Mouse (Mus musculus): ENCODE measurements around the gene Magi1. TPM values are rescaled to one million over a fixed set of nuclear protein-coding genes. Genes with fewer than 3 reads are reported as not detected.

The Magi1 gene
- total and polyA plus RNA-seq, 2 experiments from 2014 or later, result 23.0 to 36.9 TPM

- H3K4me2 ChIP-seq (ENCODE audit: low read depth, low read length), result no peak overlapping the region
- no peaks in the 10 kb centered on the region for H3K36me3 ChIP-seq (ENCODE audit: insufficient read depth, low read length)
- H3K27ac ChIP-seq, result no peak overlapping the region
- H3K4me3 ChIP-seq (ENCODE audit: low read length), result no peak overlapping the region
- peaks cover 5% of the 10 kb centered on the region; the same call in 1 of the 2 replicates for H3K4me1 ChIP-seq (ENCODE audit: insufficient read depth, low read length)
- 57% methylated on average over 9 of the region's 9 CpGs for WGBS
- ATAC-seq (no peak), DNase-seq (ENCODE audit: low spot score) (peak; percentile 68)
- no peaks in the 10 kb centered on the region for H3K9me3 ChIP-seq (ENCODE audit: low read length)
- no peaks in the 10 kb centered on the region for H3K27me3 ChIP-seq (ENCODE audit: insufficient read depth, low read length)
- H3K9ac ChIP-seq (replicated peaks; ENCODE audit: low read length), result no peak overlapping the region
- TF ChIP-seq CTCF (IDR thresholded peaks at IDR 0.05; ENCODE audit: low read depth), result peak; percentile 77
Observed at GRCm38 (mm10) chr6:93985111-93985510, 298.6 kb downstream of the Magi1 start.

DNA sequence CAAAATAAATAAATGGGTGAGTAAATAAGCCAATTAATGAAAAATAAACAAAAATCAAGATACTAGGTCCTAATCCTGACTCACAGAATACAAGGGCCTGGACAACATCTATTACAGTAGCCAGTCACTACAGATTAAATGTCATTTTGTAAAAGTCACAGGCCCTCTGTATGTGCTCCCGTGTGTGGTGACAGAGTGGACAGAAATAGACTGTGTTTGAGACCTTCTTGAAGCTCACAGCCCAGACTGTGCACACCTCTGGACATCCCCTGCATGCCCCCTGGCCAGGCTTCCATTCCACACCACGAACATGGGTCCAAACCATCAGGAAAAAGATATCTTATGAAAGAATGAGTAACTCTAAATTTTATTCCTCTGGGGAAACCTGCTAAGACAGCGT is 300.2 kb downstream of the Magi1 start:
- peaks cover 5% of the 10 kb centered on the region; the same call in 1 of the 2 replicates for H3K4me1 ChIP-seq (ENCODE audit: insufficient read depth, low read length)
- no peak overlapping the region for H3K4me3 ChIP-seq (ENCODE audit: low read length)
- ATAC-seq (no peak), DNase-seq (ENCODE audit: low spot score) (no peak)
- 90% methylated on average over 3 of the region's 3 CpGs for WGBS
- no peak for TF ChIP-seq CTCF (IDR thresholded peaks at IDR 0.05; ENCODE audit: low read depth)
- no peaks in the 10 kb centered on the region for H3K9me3 ChIP-seq (ENCODE audit: low read length)
- H3K9ac ChIP-seq (replicated peaks; ENCODE audit: low read length), result no peak overlapping the region
- H3K27ac ChIP-seq, result no peak overlapping the region
- no peaks in the 10 kb centered on the region for H3K27me3 ChIP-seq (ENCODE audit: insufficient read depth, low read length)
- H3K4me2 ChIP-seq (ENCODE audit: low read depth, low read length), result no peak overlapping the region
- H3K36me3 ChIP-seq (ENCODE audit: insufficient read depth, low read length), result no peaks in the 10 kb centered on the region

DNA sequence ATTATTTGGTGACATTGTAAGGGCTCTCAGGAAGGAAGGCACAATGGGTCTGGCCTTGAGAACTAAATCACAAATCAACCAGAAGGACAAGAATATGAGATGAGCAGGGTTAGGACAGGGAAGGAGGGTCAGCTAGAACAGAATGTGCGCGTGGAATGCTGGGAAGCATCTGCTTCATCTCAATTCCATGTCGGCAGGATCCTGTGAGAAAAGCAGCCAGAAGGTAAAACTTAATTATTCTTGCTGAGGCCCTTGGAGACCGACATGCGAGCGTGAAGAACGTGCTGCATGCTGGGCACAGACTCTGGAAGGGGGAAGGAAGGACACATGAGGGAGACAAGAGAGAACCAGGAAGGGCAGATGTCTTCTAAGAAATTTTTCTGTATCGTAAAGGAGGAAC is 302.5 kb downstream of the Magi1 start:
- no peak for TF ChIP-seq CTCF (IDR thresholded peaks at IDR 0.05; ENCODE audit: low read depth)
- H3K36me3 ChIP-seq (ENCODE audit: insufficient read depth, low read length), result no peaks in the 10 kb centered on the region
- ATAC-seq (no peak), DNase-seq (ENCODE audit: low spot score) (peak; percentile 16)
- no peak overlapping the region for H3K9ac ChIP-seq (replicated peaks; ENCODE audit: low read length)
- H3K4me3 ChIP-seq (ENCODE audit: low read length), result no peak overlapping the region
- WGBS, result 21% methylated on average over 8 of the region's 8 CpGs
- H3K27ac ChIP-seq, result no peak overlapping the region
- H3K4me1 ChIP-seq (ENCODE audit: insufficient read depth, low read length), result peaks cover 5% of the 10 kb centered on the region; the same call in 1 of the 2 replicates
- no peaks in the 10 kb centered on the region for H3K27me3 ChIP-seq (ENCODE audit: insufficient read depth, low read length)
- H3K9me3 ChIP-seq (ENCODE audit: low read length), result no peaks in the 10 kb centered on the region
- H3K4me2 ChIP-seq (ENCODE audit: low read depth, low read length), result no peak overlapping the region

GRCm38 (mm10) chr6:93979241-93979640 is 304.5 kb downstream of the Magi1 start:
- no peak overlapping the region for H3K4me3 ChIP-seq (ENCODE audit: low read length)
- H3K27me3 ChIP-seq (ENCODE audit: insufficient read depth, low read length), result no peaks in the 10 kb centered on the region
- ATAC-seq (no peak), DNase-seq (ENCODE audit: low spot score) (no peak)
- H3K9me3 ChIP-seq (ENCODE audit: low read length), result no peaks in the 10 kb centered on the region
- H3K4me2 ChIP-seq (ENCODE audit: low read depth, low read length), result no peak overlapping the region
- no peaks in the 10 kb centered on the region for H3K36me3 ChIP-seq (ENCODE audit: insufficient read depth, low read length)
- 92% methylated on average over 3 of the region's 3 CpGs for WGBS
- no peak overlapping the region for H3K9ac ChIP-seq (replicated peaks; ENCODE audit: low read length)
- no peak for TF ChIP-seq CTCF (IDR thresholded peaks at IDR 0.05; ENCODE audit: low read depth)
- peaks cover 5% of the 10 kb centered on the region; the same call in 1 of the 2 replicates for H3K4me1 ChIP-seq (ENCODE audit: insufficient read depth, low read length)
- no peak overlapping the region for H3K27ac ChIP-seq

- H3K27ac ChIP-seq, result no peak overlapping the region
- H3K9me3 ChIP-seq (ENCODE audit: low read length), result no peaks in the 10 kb centered on the region
- DNase-seq (ENCODE audit: low spot score), result no peak
- no peaks in the 10 kb centered on the region for H3K27me3 ChIP-seq (ENCODE audit: insufficient read depth, low read length)
- 76% methylated on average over 2 of the region's 2 CpGs for WGBS
- H3K9ac ChIP-seq (replicated peaks; ENCODE audit: low read length), result no peak overlapping the region
- no peak overlapping the region for H3K4me3 ChIP-seq (ENCODE audit: low read length)
- no peak for ATAC-seq
- no peaks in the 10 kb centered on the region; the same call in 1 of the 2 replicates for H3K4me1 ChIP-seq (ENCODE audit: insufficient read depth, low read length)
- no peak for TF ChIP-seq CTCF (IDR thresholded peaks at IDR 0.05; ENCODE audit: low read depth)
- H3K36me3 ChIP-seq (ENCODE audit: insufficient read depth, low read length), result no peaks in the 10 kb centered on the region
- H3K4me2 ChIP-seq (ENCODE audit: low read depth, low read length), result no peak overlapping the region
Observed at GRCm38 (mm10) chr6:93968721-93969120, 315.0 kb downstream of the Magi1 start.

DNA sequence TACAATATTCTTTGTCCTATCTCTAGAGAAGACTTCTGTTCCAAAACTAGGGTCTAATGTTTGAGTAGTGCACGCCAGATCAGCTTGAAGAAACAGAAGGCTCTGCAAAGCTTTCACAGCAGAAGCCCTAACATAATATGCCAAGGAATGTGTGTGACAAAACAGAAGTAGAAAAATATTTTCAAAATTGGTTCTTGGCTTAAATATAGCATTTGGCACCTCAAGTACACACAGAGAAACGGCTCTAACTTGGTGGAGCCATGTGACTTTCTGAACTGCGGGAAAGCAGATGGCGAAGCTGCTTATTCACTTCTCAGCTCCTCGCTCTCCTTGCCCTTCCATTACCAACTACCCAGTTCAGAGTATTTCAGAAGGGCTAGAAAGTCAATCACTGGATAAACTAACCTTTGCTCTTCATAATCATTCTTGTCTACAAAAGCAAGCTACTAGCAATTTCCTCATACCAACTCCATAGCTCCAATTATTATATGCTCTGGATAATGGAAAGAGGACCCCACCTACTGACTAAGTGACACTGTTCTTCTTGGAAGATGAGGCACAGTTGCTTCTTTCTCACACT is 320.9 kb downstream of the Magi1 start:
- no peaks in the 10 kb centered on the region for H3K36me3 ChIP-seq (ENCODE audit: insufficient read depth, low read length)
- ATAC-seq (no peak), DNase-seq (ENCODE audit: low spot score) (no peak)
- H3K4me2 ChIP-seq (ENCODE audit: low read depth, low read length), result no peak overlapping the region
- no peaks in the 10 kb centered on the region for H3K9me3 ChIP-seq (ENCODE audit: low read length)
- H3K9ac ChIP-seq (replicated peaks; ENCODE audit: low read length), result no peak overlapping the region
- no peak overlapping the region for H3K27ac ChIP-seq
- H3K27me3 ChIP-seq (ENCODE audit: insufficient read depth, low read length), result no peaks in the 10 kb centered on the region
- WGBS, result 73% methylated on average over 5 of the region's 5 CpGs
- no peak overlapping the region for H3K4me3 ChIP-seq (ENCODE audit: low read length)
- H3K4me1 ChIP-seq (ENCODE audit: insufficient read depth, low read length), result no peaks in the 10 kb centered on the region
- no peak for TF ChIP-seq CTCF (IDR thresholded peaks at IDR 0.05; ENCODE audit: low read depth)

DNA sequence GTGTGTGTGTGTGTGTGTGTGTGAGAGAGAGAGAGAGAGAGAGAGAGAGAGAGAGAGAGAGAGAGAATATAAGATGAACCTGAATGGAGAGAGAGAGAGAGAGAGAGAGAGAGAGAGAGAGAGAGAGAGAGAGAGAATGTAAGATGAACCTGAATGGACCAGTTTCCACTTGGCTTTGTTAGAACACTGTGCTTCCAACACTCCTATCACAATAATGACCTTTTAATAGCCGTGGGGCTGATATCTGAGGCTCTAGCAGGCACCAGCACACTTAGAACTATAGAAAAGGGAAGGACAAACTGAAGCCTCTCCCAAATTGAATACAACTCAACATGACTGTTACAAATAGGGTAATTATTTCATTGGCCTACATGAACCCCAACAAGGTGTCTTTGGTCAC is 321.9 kb downstream of the Magi1 start:
- no peak for ATAC-seq
- WGBS, result 82% methylated on average over 1 of the region's 1 CpGs
- Histone ChIP-seq H3K4me1 (ENCODE audit: insufficient read depth, low read length) (peaks cover 4% of the 10 kb centered on the region; the same call in 1 of the 2 replicates), H3K27ac (no peak overlapping the region), H3K4me2 (ENCODE audit: low read depth, low read length) (no peak overlapping the region), H3K9ac (replicated peaks; ENCODE audit: low read length) (no peak overlapping the region), H3K9me3 (ENCODE audit: low read length) (no peaks in the 10 kb centered on the region), H3K4me3 (ENCODE audit: low read length) (no peak overlapping the region), H3K27me3 (ENCODE audit: insufficient read depth, low read length) (no peaks in the 10 kb centered on the region), H3K36me3 (ENCODE audit: insufficient read depth, low read length) (no peaks in the 10 kb centered on the region)
- no peak for DNase-seq (ENCODE audit: low spot score)
- TF ChIP-seq CTCF (IDR thresholded peaks at IDR 0.05; ENCODE audit: low read depth), result no peak

All from hindbrain, postnatal 0 days (tissue).